Mouse (Mus musculus) liver, adult 2 months (tissue): ENCODE results near the gene Itga8. TPM values are rescaled to one million over a fixed set of nuclear protein-coding genes. Genes with fewer than 3 reads are reported as not detected.

Experiments
- DNase-seq: peaks from one replicate; pipeline ENCODE4 v3.0.0-alpha.2; 2011; ENCODE audit warnings: low read depth, low spot score; ENCODE audit errors: extremely low read depth
- H3K27ac ChIP-seq: fragments of 200-500 bp; replicated peaks from 2 replicates; pipeline ENCODE4 v1.5.1; 2012; ENCODE audit warnings: low read depth, mild to moderate bottlenecking, control low read depth, inconsistent platforms, low read length; ENCODE audit not compliant: insufficient read depth
- H3K27me3 ChIP-seq: fragments of 200-500 bp; 2 replicates; pipeline ENCODE4 v1.6.1; 2012; ENCODE audit warnings: mild to moderate bottlenecking, moderate library complexity, low read length, inconsistent platforms; ENCODE audit not compliant: control insufficient read depth, insufficient read depth
- H3K36me3 ChIP-seq: fragments of 200-500 bp; 2 replicates; pipeline ENCODE4 v1.6.1; 2012; ENCODE audit warnings: low read length, inconsistent platforms; ENCODE audit not compliant: control insufficient read depth, insufficient read depth
- H3K4me1 ChIP-seq: fragments of 200-500 bp; 2 replicates; pipeline ENCODE4 v1.6.1; 2011; ENCODE audit warnings: low read length; ENCODE audit not compliant: control insufficient read depth, insufficient read depth
- H3K4me3 ChIP-seq: fragments of 200-500 bp; 2 replicates; pipeline ENCODE4 v1.5.1; 2011; ENCODE audit warnings: low read depth, mild to moderate bottlenecking, control low read depth, low read length, moderate library complexity; ENCODE audit not compliant: insufficient read depth
- H3K79me2 ChIP-seq: fragments of 200-500 bp; 2 replicates; pipeline ENCODE4 v1.6.1; 2012; ENCODE audit warnings: inconsistent platforms, mild to moderate bottlenecking, low read length, moderate library complexity; ENCODE audit not compliant: control insufficient read depth, insufficient read depth
- H3K9ac ChIP-seq: fragments of 200-500 bp; 2 replicates; pipeline ENCODE4 v1.6.1; 2012; ENCODE audit warnings: low read depth, mild to moderate bottlenecking, control low read depth, inconsistent platforms, low read length
- CTCF ChIP-seq: fragments of 200-500 bp; IDR thresholded peaks from 2 replicates; pipeline ENCODE4 v1.5.1; 2011; ENCODE audit warnings: low read depth, low read length, control low read depth
- POLR2A ChIP-seq: fragments of 200-500 bp; IDR thresholded peaks from 2 replicates; pipeline ENCODE4 v1.6.1; 2011; ENCODE audit warnings: low read length, control low read depth; ENCODE audit not compliant: insufficient read depth; ENCODE audit errors: extremely low read depth
- WGBS: fragments of 180-500 bp; shearing (Covaris S2); methylation state at CpG from one replicate; pipeline ENCODE4 v1.1.7; 2018; 5-methylcytosine and 5-hydroxymethylcytosine counted together
- polyA plus RNA-seq: library from polyadenylated mRNA; depleted of rRNA; stranded (reverse); fragments of >200 nt; gene quantifications from 2 replicates; pipeline ENCODE4 v1.2.3, GENCODE M21; 2012; rRNA removed
- total RNA-seq: library from RNA; depleted of rRNA; stranded (reverse); fragments of >200 nt; gene quantifications from 2 replicates; pipeline ENCODE4 v1.2.3, GENCODE M21; 2014; rRNA removed

Gene Itga8
- total and polyA plus RNA-seq, 2 experiments, result 1.8 to 5.2 TPM

DNA sequence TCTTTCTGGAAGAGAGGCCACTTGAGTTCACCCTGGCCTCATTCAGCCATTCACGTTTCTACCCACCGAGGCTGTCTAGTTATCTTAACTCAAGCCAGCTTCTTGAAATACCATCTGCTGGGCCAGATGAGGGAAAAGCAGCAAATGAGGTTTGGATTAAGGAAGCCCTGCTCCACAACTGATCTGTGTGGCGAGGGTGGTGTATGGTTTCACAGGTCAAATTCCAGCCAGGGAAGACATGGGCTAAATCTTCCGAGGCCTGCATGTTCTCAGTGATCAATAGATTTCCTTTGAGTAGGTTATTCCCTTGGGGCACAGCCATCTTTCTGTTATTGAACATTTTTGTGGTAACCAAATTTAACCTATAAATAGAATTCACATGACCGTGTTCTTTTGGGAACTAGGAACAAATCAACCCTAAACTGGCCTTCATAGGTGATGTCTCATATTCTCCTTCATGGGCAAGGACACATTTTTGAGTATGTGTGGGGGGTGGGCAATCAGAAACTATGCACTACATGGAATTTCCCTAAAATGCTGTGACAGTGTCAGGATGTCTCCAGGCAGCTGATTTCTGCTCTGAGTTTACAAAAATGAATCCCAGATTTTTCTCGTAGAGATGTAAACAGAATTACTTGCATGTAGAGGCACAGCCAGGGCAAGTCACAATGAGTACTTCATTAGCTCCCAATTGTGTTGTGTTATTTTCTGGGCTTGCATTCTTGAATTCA is 235.9 kb downstream of the Itga8 start:
- H3K36me3 ChIP-seq, result no peaks in the 10 kb centered on the region
- 76% methylated on average over 6 of the region's 6 CpGs for WGBS
- H3K4me1 ChIP-seq, result no peaks in the 10 kb centered on the region
- no peak for TF ChIP-seq POLR2A
- TF ChIP-seq CTCF, result no peak
- no peak overlapping the region for H3K9ac ChIP-seq
- DNase-seq, result no peak
- H3K79me2 ChIP-seq, result no peaks in the 10 kb centered on the region
- no peak overlapping the region for H3K4me3 ChIP-seq
- H3K27me3 ChIP-seq, result no peaks in the 10 kb centered on the region
- H3K27ac ChIP-seq, result no peak overlapping the region

GRCm38 (mm10) chr2:12060034-12060723 is 241.5 kb downstream of the Itga8 start:
- WGBS, result 67% methylated on average over 5 of the region's 5 CpGs
- no peaks in the 10 kb centered on the region for H3K79me2 ChIP-seq

More at GRCm38 (mm10) chr2:12060034-12060723, 241.5 kb downstream of the Itga8 start:
- Histone ChIP-seq H3K27ac (no peak overlapping the region), H3K4me3 (no peak overlapping the region), H3K27me3 (no peaks in the 10 kb centered on the region), H3K4me1 (peaks cover 3% of the 10 kb centered on the region; the same call in 1 of the 2 replicates), H3K36me3 (no peaks in the 10 kb centered on the region), H3K9ac (no peak overlapping the region)
- peak; percentile 18 for DNase-seq
- TF ChIP-seq POLR2A (no peak), CTCF (no peak)

Other genes with a start within 250 kb of the Itga8 start
- gene Mindy3, start 117.5 kb upstream of the Itga8 start, total RNA-seq, result 20.3 and 23.1 TPM in 2 replicates
- gene Mindy3, start 117.5 kb upstream of the Itga8 start, polyA plus RNA-seq, result 46.4 and 49.0 TPM in 2 replicates